Mouse (Mus musculus) heart, postnatal 0 days (tissue): ENCODE data around the gene Klhdc7a. TPM values are rescaled to one million over a fixed set of nuclear protein-coding genes. Genes with fewer than 3 reads are reported as not detected.

Experiments used
- ATAC-seq: fragments of 200-750 bp; cut with Nextera tagmentation; 2 replicates; pipeline ENCODE4 v1.8.0; 2017; ENCODE audit warnings: low read depth, moderate number of reproducible peaks, moderate library complexity; ENCODE audit not compliant: insufficient read depth
- DNase-seq: peaks from one replicate; pipeline ENCODE4 v3.0.0-alpha.2; 2016; ENCODE audit warnings: low spot score
- H3K27ac ChIP-seq: fragments of 300-500 bp; sonication (generic); 2 replicates; pipeline ENCODE4 v1.5.1; 2014; ENCODE audit warnings: low read depth, mild to moderate bottlenecking
- H3K27me3 ChIP-seq: fragments of 300-500 bp; sonication (generic); 2 replicates; pipeline ENCODE4 v1.6.1; 2014; ENCODE audit warnings: low read length, mixed read lengths; ENCODE audit not compliant: control insufficient read depth, insufficient read depth
- H3K36me3 ChIP-seq: fragments of 300-500 bp; sonication (generic); replicated peaks from 2 replicates; pipeline ENCODE4 v1.6.1; 2014; ENCODE audit warnings: low read length, mixed read lengths; ENCODE audit not compliant: control insufficient read depth, insufficient read depth
- H3K4me1 ChIP-seq: fragments of 300-500 bp; sonication (generic); 2 replicates; pipeline ENCODE4 v1.6.1; 2014; ENCODE audit warnings: antibody characterized with exemption; ENCODE audit not compliant: control insufficient read depth, insufficient read depth
- H3K4me2 ChIP-seq: fragments of 300-500 bp; sonication (generic); 2 replicates; pipeline ENCODE4 v1.6.1; 2014; ENCODE audit warnings: low read depth, mild to moderate bottlenecking, low read length, moderate library complexity
- H3K4me3 ChIP-seq: fragments of 300-500 bp; sonication (generic); 2 replicates; pipeline ENCODE4 v1.5.1; 2014; ENCODE audit warnings: low read depth, low read length
- H3K9ac ChIP-seq: fragments of 300-500 bp; sonication (generic); replicated peaks from 2 replicates; pipeline ENCODE4 v1.6.1; 2014; ENCODE audit warnings: low read depth, low read length, mixed read lengths
- H3K9me3 ChIP-seq: fragments of 300-500 bp; sonication (generic); replicated peaks from 2 replicates; pipeline ENCODE4 v1.6.1; 2016; ENCODE audit warnings: low read length; ENCODE audit not compliant: control insufficient read depth
- CTCF ChIP-seq: IDR thresholded peaks from 2 replicates; pipeline ENCODE4 v1.5.1; 2016; ENCODE audit warnings: antibody characterized with exemption, control low read depth, low read depth
- EP300 ChIP-seq: IDR thresholded peaks from 2 replicates; pipeline ENCODE4 v1.6.1; 2016; ENCODE audit warnings: antibody characterized with exemption, low read depth
- WGBS: fragments of 180-500 bp; shearing (Covaris S2); extraction: QIAGEN DNeasy Blood & Tissue Kit; methylation state at CpG from one replicate; pipeline ENCODE4 v1.1.7; 2014; 5-methylcytosine and 5-hydroxymethylcytosine counted together
- polyA plus RNA-seq: library from polyadenylated mRNA; unstranded; fragments of >200 nt; fragmentation: Nextera tagmentation; extraction: Ambion mirVana; gene quantifications from 2 replicates; pipeline ENCODE4 v1.2.1, GENCODE M21; 2015
- total RNA-seq: library from RNA; depleted of rRNA; stranded (reverse); fragments of >200 nt; gene quantifications from 2 replicates; pipeline ENCODE4 v1.2.3, GENCODE M21; 2014; ENCODE audit warnings: low replicate concordance

The Klhdc7a gene
- total and polyA plus RNA-seq, 2 experiments from 2014 or later = 0.07 to 0.08 TPM

DNA sequence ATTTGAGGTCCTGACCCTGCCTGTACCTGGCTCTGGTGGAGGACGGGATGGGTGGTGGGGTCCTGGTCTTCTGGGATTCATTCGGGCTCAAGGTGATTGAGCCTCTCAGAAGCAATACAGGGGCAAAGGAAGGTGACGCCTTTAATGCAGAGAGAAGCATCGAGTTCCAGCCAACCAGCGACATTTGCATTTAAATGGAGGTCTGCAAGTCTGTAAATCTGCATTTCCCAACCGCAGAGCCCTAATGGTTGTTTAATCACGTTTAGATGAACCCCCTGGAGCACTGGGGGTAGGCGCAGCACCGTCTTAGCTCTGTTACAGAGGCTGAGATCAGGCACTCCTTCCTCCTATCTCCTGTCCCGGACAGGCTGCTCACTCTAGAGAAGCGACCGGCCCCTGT lies 34.2 kb upstream of the Klhdc7a start:
- H3K27me3 ChIP-seq = peaks cover 53% of the 10 kb centered on the region
- no peak overlapping the region for H3K4me3 ChIP-seq
- H3K4me1 ChIP-seq = no peaks in the 10 kb centered on the region
- no peak for TF ChIP-seq EP300
- TF ChIP-seq CTCF = no peak
- H3K9ac ChIP-seq = no peak overlapping the region
- H3K27ac ChIP-seq = no peak overlapping the region
- DNase-seq = no peak
- H3K4me2 ChIP-seq = no peak overlapping the region
- peaks cover 10% of the 10 kb centered on the region; the same call in 1 of the 2 replicates for H3K9me3 ChIP-seq
- 12% methylated on average over 12 of the region's 12 CpGs for WGBS
- no peak for ATAC-seq
- no peaks in the 10 kb centered on the region for H3K36me3 ChIP-seq

DNA sequence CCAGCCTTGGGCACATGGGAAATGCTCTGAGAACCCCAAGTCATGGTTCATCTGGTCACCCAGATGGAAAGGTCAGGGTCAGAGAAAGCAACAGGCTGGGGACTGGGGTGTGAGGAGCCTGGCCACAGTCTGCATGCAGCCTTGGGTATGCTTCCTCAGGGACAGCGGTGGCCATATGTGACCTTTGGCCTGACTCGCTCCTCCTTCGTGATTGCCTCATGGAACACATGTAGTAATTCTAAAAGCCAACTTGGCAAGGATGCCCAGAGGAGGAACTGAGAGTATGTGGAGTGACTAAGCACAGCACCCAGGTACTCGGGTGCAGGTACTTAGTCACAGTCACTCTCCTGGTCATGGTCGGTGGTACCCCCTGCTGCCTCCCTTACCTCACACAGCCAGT lies 33.1 kb upstream of the Klhdc7a start:
- H3K36me3 ChIP-seq = no peaks in the 10 kb centered on the region
- TF ChIP-seq CTCF = no peak
- TF ChIP-seq EP300 = no peak
- no peak overlapping the region for H3K4me2 ChIP-seq
- whole genome bisulfite sequencing = 69% methylated on average over 5 of the region's 5 CpGs
- peaks cover 47% of the 10 kb centered on the region for H3K27me3 ChIP-seq
- no peak overlapping the region for H3K27ac ChIP-seq
- no peak overlapping the region for H3K4me3 ChIP-seq
- no peak for DNase-seq
- no peaks in the 10 kb centered on the region for H3K4me1 ChIP-seq
- no peak for ATAC-seq
- H3K9me3 ChIP-seq = peaks cover 10% of the 10 kb centered on the region; the same call in 1 of the 2 replicates
- H3K9ac ChIP-seq = no peak overlapping the region

DNA sequence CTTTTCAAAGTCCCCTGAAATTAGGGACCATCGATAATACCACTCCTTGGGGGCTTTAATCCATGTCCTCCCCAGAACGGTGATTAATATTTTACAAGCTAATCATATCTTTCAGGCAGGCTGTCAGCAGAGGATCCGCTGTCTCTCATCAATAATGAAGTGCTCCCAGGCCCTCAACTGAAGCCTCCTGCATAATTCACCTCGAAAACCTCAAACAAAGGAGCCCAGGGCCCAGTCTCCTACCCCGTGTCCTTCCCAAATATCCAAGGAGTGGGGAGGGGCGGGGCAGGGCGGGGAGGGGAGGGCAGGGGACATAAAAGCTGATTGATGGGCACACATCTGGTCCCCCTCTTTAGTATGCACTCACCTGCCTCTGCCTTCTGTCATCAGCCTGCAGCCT lies 31.2 kb upstream of the Klhdc7a start:
- ATAC-seq = no peak
- Histone ChIP-seq H3K27ac (no peak overlapping the region), H3K27me3 (peaks cover 28% of the 10 kb centered on the region), H3K4me1 (no peaks in the 10 kb centered on the region), H3K36me3 (no peaks in the 10 kb centered on the region), H3K4me3 (no peak overlapping the region), H3K9me3 (peaks cover 10% of the 10 kb centered on the region; the same call in 1 of the 2 replicates), H3K4me2 (no peak overlapping the region), H3K9ac (no peak overlapping the region)
- DNase-seq = no peak
- 72% methylated on average over 7 of the region's 7 CpGs for WGBS
- TF ChIP-seq CTCF (no peak), EP300 (no peak)

DNA sequence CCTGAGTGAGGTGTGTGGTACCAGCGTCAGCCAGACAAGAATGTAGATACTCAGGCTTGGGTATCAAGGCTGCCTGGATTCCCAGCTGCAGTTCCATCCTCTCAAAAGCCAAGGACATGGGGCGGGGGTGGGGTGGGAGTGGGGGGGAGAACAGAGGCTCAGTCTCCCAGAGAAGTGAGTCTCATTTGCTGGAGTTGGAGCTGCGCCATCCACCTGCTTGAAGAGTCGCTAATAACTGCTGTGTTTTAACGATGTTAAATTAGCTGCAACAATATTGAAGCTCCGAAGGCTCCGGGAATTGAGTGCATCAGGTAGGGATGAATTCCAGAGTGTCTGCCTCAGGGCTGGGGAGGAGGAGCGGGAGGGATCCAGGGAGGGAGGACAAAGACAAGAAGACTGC lies 27.8 kb upstream of the Klhdc7a start:
- Histone ChIP-seq H3K4me2 (no peak overlapping the region), H3K9me3 (peaks cover 10% of the 10 kb centered on the region; the same call in 1 of the 2 replicates), H3K9ac (no peak overlapping the region), H3K4me1 (no peaks in the 10 kb centered on the region), H3K27me3 (no peaks in the 10 kb centered on the region), H3K27ac (no peak overlapping the region), H3K4me3 (no peak overlapping the region), H3K36me3 (no peaks in the 10 kb centered on the region)
- WGBS = 52% methylated on average over 8 of the region's 8 CpGs
- TF ChIP-seq CTCF (no peak), EP300 (no peak)
- ATAC-seq (no peak), DNase-seq (no peak)

DNA sequence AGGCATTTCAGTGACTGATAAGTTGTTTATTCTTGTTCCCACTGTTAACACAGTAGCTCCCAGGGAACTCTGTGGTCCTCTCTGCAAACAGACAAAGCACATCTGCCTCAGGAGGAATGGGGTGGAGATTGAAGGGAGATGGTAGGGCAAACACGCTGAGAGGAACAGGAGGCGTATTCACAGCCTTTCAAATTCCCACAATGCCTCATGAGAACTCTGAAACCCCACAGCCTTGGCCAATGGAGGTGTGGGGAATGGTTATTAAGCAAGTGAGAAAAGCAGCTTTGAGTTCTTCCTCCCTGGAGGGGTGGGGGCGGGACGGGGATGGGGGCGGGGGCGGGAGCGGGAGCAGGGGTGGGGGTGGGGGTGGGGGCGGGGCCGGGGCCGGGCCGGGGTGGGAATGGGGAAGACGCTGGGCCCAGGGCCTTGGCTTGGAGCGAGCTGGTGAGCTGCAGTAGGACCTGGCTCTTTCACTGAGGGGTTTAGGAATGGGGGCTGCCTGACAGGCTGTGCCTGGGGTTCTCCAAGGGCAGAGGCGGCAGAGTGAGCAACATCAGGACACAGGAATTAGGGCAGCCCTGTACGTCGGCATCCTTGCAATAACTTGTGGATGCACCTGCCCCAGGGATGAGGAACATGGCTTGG lies 25.4 kb upstream of the Klhdc7a start:
- 12% methylated on average over 15 of the region's 16 CpGs for WGBS
- H3K27ac ChIP-seq = no peak overlapping the region
- no peaks in the 10 kb centered on the region for H3K4me1 ChIP-seq
- H3K4me2 ChIP-seq = no peak overlapping the region
- no peak overlapping the region for H3K4me3 ChIP-seq
- TF ChIP-seq CTCF (no peak), EP300 (no peak)
- H3K27me3 ChIP-seq = no peaks in the 10 kb centered on the region
- H3K9me3 ChIP-seq = peaks cover 6% of the 10 kb centered on the region; the same call in 1 of the 2 replicates
- no peak for ATAC-seq
- no peak overlapping the region for H3K9ac ChIP-seq
- no peak for DNase-seq
- H3K36me3 ChIP-seq = no peaks in the 10 kb centered on the region

DNA sequence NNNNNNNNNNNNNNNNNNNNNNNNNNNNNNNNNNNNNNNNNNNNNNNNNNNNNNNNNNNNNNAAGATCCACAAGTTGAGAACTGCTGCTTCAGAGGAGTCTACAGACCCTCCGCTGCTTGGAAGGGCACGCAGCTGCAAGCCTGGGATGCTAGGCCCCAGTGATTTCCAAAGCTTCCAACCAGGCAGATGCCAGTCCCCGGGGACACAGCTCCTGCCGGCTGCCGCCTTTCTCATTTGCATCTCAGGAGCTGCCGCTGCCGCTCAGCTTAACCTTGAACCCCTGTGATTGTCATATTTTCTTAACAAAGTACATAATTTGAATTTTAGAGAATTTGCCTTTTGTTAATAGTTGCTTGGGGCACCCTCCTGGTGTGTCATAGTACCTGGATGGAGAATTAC lies 19.1 kb upstream of the Klhdc7a start:
- no peaks in the 10 kb centered on the region for H3K36me3 ChIP-seq
- DNase-seq (no peak), ATAC-seq (no peak)
- no peaks in the 10 kb centered on the region for H3K9me3 ChIP-seq
- no peak overlapping the region for H3K9ac ChIP-seq
- no peak overlapping the region for H3K27ac ChIP-seq
- no peaks in the 10 kb centered on the region for H3K27me3 ChIP-seq
- 30% methylated on average over 7 of the region's 7 CpGs for WGBS
- no peaks in the 10 kb centered on the region for H3K4me1 ChIP-seq
- no peak for TF ChIP-seq CTCF
- no peak for TF ChIP-seq EP300
- H3K4me3 ChIP-seq = no peak overlapping the region
- H3K4me2 ChIP-seq = no peak overlapping the region
